Mouse (Mus musculus) MEL (cell line): ENCODE measurements at regions not wholly inside any gene's neighbourhood (a gene's known extent, or its start where the extent isn't known, plus 50 kb on each side); places are given as distances from the start of the nearest gene placed in this dataset.

Source experiments
- DNase-seq: peaks from one replicate; pipeline ENCODE4 v3.0.0; 2011; ENCODE audit warnings: low read depth, low spot score
- H3K27ac ChIP-seq: 2 replicates; pipeline ENCODE4 v1.5.1; 2012; ENCODE audit warnings: low read depth, mild to moderate bottlenecking, control low read depth, low read length, moderate library complexity; ENCODE audit not compliant: control insufficient read depth
- H3K27me3 ChIP-seq, 2 experiments: fragments of 150-350 bp in 1 of 2; sonication (generic) in 1 of 2; 2 replicates each; pipeline ENCODE4 v1.6.1; 2012; ENCODE audit warnings: low read length in 2 of 2, mild to moderate bottlenecking in 2 of 2, improper control_type of control experiment in 1 of 2, moderate library complexity in 1 of 2; ENCODE audit not compliant: insufficient read depth in 2 of 2, control insufficient read depth in 1 of 2
- H3K36me3 ChIP-seq, 2 experiments: 2 replicates each; pipeline ENCODE4 v1.6.1; 2012 to 2014; ENCODE audit warnings: low read length in 2 of 2, improper control_type of control experiment in 1 of 2, inconsistent platforms in 1 of 2, mild to moderate bottlenecking in 1 of 2; ENCODE audit not compliant: insufficient read depth in 2 of 2, control insufficient read depth in 1 of 2
- H3K4me1 ChIP-seq, 2 experiments: fragments of 150-350 bp in 1 of 2; sonication (generic) in 1 of 2; 2 replicates each; pipeline ENCODE4 v1.6.1; 2012; ENCODE audit warnings: low read length in 2 of 2, improper control_type of control experiment in 1 of 2, mild to moderate bottlenecking in 1 of 2; ENCODE audit not compliant: insufficient read depth in 2 of 2, control insufficient read depth in 1 of 2
- H3K4me3 ChIP-seq, 2 experiments: fragments of 150-350 bp in 1 of 2; sonication (generic) in 1 of 2; 2 replicates each; pipeline ENCODE4 v1.5.1; 2012; ENCODE audit warnings: low read depth in 2 of 2, low read length in 2 of 2, mild to moderate bottlenecking in 2 of 2, moderate library complexity in 2 of 2, control low read depth in 1 of 2, improper control_type of control experiment in 1 of 2; ENCODE audit not compliant: control insufficient read depth in 1 of 2, insufficient read depth in 1 of 2
- H3K79me2 ChIP-seq: 2 replicates; pipeline ENCODE4 v1.6.1; 2012; ENCODE audit warnings: mild to moderate bottlenecking, low read length, moderate library complexity; ENCODE audit not compliant: control insufficient read depth, poor library complexity, insufficient read depth
- H3K9ac ChIP-seq: 2 replicates; pipeline ENCODE4 v1.6.1; 2012; ENCODE audit warnings: low read depth, mild to moderate bottlenecking, control low read depth, low read length, moderate library complexity; ENCODE audit not compliant: control insufficient read depth, poor library complexity, severe bottlenecking
- H3K9me3 ChIP-seq: fragments of 150-350 bp; sonication (generic); replicated peaks from 2 replicates; pipeline ENCODE4 v1.6.1; 2012; ENCODE audit warnings: mild to moderate bottlenecking, low read length, improper control_type of control experiment, moderate library complexity; ENCODE audit not compliant: insufficient read depth
- BHLHE40 ChIP-seq: IDR thresholded peaks from 2 replicates; pipeline ENCODE4 v1.6.1; 2012; ENCODE audit warnings: low read depth, mild to moderate bottlenecking, inconsistent platforms, low read length, improper control_type of control experiment, borderline replicate concordance
- CHD2 ChIP-seq: IDR thresholded peaks from 2 replicates; pipeline ENCODE4 v1.6.1; 2011; ENCODE audit warnings: low read length, improper control_type of control experiment
- CTCF ChIP-seq, 3 experiments: IDR thresholded peaks in 2 of 3; conservative IDR thresholded peaks in 1 of 3; 2 replicates each; pipeline ENCODE4 v1.5.1; 2011 to 2012; ENCODE audit warnings: low read length in 3 of 3, low read depth in 2 of 3, mild to moderate bottlenecking in 2 of 3, improper control_type of control experiment in 1 of 3, inconsistent platforms in 1 of 3, mixed read lengths in 1 of 3, moderate library complexity in 1 of 3; ENCODE audit not compliant: control insufficient read depth in 1 of 3, insufficient read depth in 1 of 3, poor library complexity in 1 of 3, severe bottlenecking in 1 of 3
- E2F4 ChIP-seq: IDR thresholded peaks from 2 replicates; pipeline ENCODE4 v1.6.1; 2011; ENCODE audit warnings: low read depth, low read length, improper control_type of control experiment, borderline replicate concordance
- ETS1 ChIP-seq: IDR thresholded peaks from 2 replicates; pipeline ENCODE4 v1.6.1; 2012; ENCODE audit warnings: low read depth, mild to moderate bottlenecking, inconsistent platforms, low read length, improper control_type of control experiment, moderate library complexity
- GABPA ChIP-seq: IDR thresholded peaks from 2 replicates; pipeline ENCODE4 v1.6.1; 2012; ENCODE audit warnings: low read depth, mild to moderate bottlenecking, inconsistent platforms, low read length, improper control_type of control experiment, moderate library complexity
- GATA1 ChIP-seq: IDR thresholded peaks from 2 replicates; pipeline ENCODE4 v1.6.1; 2011; ENCODE audit warnings: low read depth, low read length, improper control_type of control experiment
- HCFC1 ChIP-seq: IDR thresholded peaks from 2 replicates; pipeline ENCODE4 v1.6.1; 2012; ENCODE audit warnings: low read depth, mild to moderate bottlenecking, inconsistent platforms, low read length, improper control_type of control experiment, moderate library complexity
- KAT2A ChIP-seq: conservative IDR thresholded peaks from 2 replicates; pipeline ENCODE4 v1.6.1; 2012; ENCODE audit warnings: low read depth, low read length, improper control_type of control experiment, inconsistent platforms
- MAFK ChIP-seq: IDR thresholded peaks from 2 replicates; pipeline ENCODE4 v1.6.1; 2011; ENCODE audit warnings: low read depth, mild to moderate bottlenecking, low read length, improper control_type of control experiment, borderline replicate concordance
- MAZ ChIP-seq: IDR thresholded peaks from 2 replicates; pipeline ENCODE4 v1.6.1; 2012; ENCODE audit warnings: low read depth, mild to moderate bottlenecking, inconsistent platforms, low read length, improper control_type of control experiment
- MEF2A ChIP-seq: IDR thresholded peaks from 2 replicates; pipeline ENCODE4 v1.6.1; 2014; ENCODE audit warnings: low read depth, mild to moderate bottlenecking, inconsistent platforms, low read length, improper control_type of control experiment; ENCODE audit not compliant: poor library complexity, insufficient replicate concordance, severe bottlenecking; ENCODE audit errors: extremely low read depth
- MXI1 ChIP-seq: IDR thresholded peaks from 2 replicates; pipeline ENCODE4 v1.6.1; 2011; ENCODE audit warnings: mild to moderate bottlenecking, low read depth, low read length, improper control_type of control experiment
- MYC ChIP-seq: IDR thresholded peaks from 2 replicates; pipeline ENCODE4 v1.6.1; 2011; ENCODE audit warnings: low read depth, mild to moderate bottlenecking, low read length, improper control_type of control experiment, moderate library complexity
- NELFE ChIP-seq: IDR thresholded peaks from 2 replicates; pipeline ENCODE4 v1.6.1; 2011; ENCODE audit warnings: low read depth, low read length, improper control_type of control experiment
- POLR2A ChIP-seq, 2 experiments: IDR thresholded peaks; 2 replicates each; pipeline ENCODE4 v1.6.1; 2011 to 2012; ENCODE audit warnings: low read length in 2 of 2, mild to moderate bottlenecking in 2 of 2, control low read depth in 1 of 2, improper control_type of control experiment in 1 of 2, low read depth in 1 of 2, moderate library complexity in 1 of 2; ENCODE audit not compliant: control insufficient read depth in 1 of 2, insufficient read depth in 1 of 2, poor library complexity in 1 of 2
- POLR2AphosphoS2 ChIP-seq: IDR thresholded peaks from 2 replicates; pipeline ENCODE4 v1.6.1; 2011; ENCODE audit warnings: low read length, improper control_type of control experiment
- RCOR1 ChIP-seq: IDR thresholded peaks from 2 replicates; pipeline ENCODE4 v1.6.1; 2012; ENCODE audit warnings: low read depth, mild to moderate bottlenecking, inconsistent platforms, low read length, improper control_type of control experiment
- SIN3A ChIP-seq: IDR thresholded peaks from 2 replicates; pipeline ENCODE4 v1.6.1; 2012; ENCODE audit warnings: low read length, improper control_type of control experiment, inconsistent platforms
- SMC3 ChIP-seq: IDR thresholded peaks from 2 replicates; pipeline ENCODE4 v1.6.1; 2011; ENCODE audit warnings: low read depth, low read length, improper control_type of control experiment
- TAL1 ChIP-seq: IDR thresholded peaks from 2 replicates; pipeline ENCODE4 v1.6.1; 2012; ENCODE audit warnings: mild to moderate bottlenecking, inconsistent platforms, low read length, moderate library complexity, mixed read lengths
- TBP ChIP-seq: IDR thresholded peaks from 2 replicates; pipeline ENCODE4 v1.8.0; 2011; ENCODE audit warnings: low read depth, low read length, improper control_type of control experiment
- TCF12 ChIP-seq: IDR thresholded peaks from 2 replicates; pipeline ENCODE4 v1.6.1; 2014; ENCODE audit warnings: low read depth, mild to moderate bottlenecking, inconsistent platforms, low read length, improper control_type of control experiment, moderate library complexity
- USF2 ChIP-seq, 2 experiments: IDR thresholded peaks; 2 replicates each; pipeline ENCODE4 v1.6.1; 2011 to 2012; ENCODE audit warnings: improper control_type of control experiment in 2 of 2, low read length in 2 of 2, borderline replicate concordance in 1 of 2, inconsistent platforms in 1 of 2, low read depth in 1 of 2, mild to moderate bottlenecking in 1 of 2; ENCODE audit not compliant: insufficient read depth in 1 of 2
- ZC3H11A ChIP-seq: IDR thresholded peaks from 2 replicates; pipeline ENCODE4 v1.6.1; 2012; ENCODE audit warnings: low read depth, mild to moderate bottlenecking, inconsistent platforms, low read length, improper control_type of control experiment
- ZNF384 ChIP-seq: IDR thresholded peaks from 2 replicates; pipeline ENCODE4 v1.6.1; 2012; ENCODE audit warnings: low read depth, mild to moderate bottlenecking, inconsistent platforms, low read length, improper control_type of control experiment

GRCm38 (mm10) chr16:29913357-29914010 lies 150.7 kb upstream of the Hes1 start:
- no peak overlapping the region for H3K27ac ChIP-seq
- TF ChIP-seq RCOR1 = no peak
- no peak for TF ChIP-seq NELFE
- no peak for TF ChIP-seq MAZ
- no peak for TF ChIP-seq TBP
- no peak for TF ChIP-seq SIN3A
- no peak for TF ChIP-seq MAFK
- TF ChIP-seq KAT2A = no peak
- no peak for TF ChIP-seq GABPA
- TF ChIP-seq SMC3 = no peak
- TF ChIP-seq HCFC1 = no peak
- no peak for TF ChIP-seq ZC3H11A
- no peak for TF ChIP-seq GATA1
- TF ChIP-seq TCF12 = no peak
- no peak for TF ChIP-seq MYC
- no peak for TF ChIP-seq POLR2AphosphoS2
- no peak for TF ChIP-seq ETS1
- no peak for TF ChIP-seq USF2 (IDR thresholded peaks at IDR 0.05; ENCODE audit: borderline replicate concordance in 1 of 2, insufficient read depth in 1 of 2, low read depth in 1 of 2, low read length in 2 of 2)
- TF ChIP-seq CHD2 = no peak
- H3K9me3 ChIP-seq = no peaks in the 10 kb centered on the region
- H3K4me3 ChIP-seq = no peak overlapping the region
- no peak for DNase-seq
- H3K9ac ChIP-seq = no peak overlapping the region
- no peaks in the 10 kb centered on the region for H3K4me1 ChIP-seq
- H3K36me3 ChIP-seq = no peaks in the 10 kb centered on the region
- no peaks in the 10 kb centered on the region for H3K79me2 ChIP-seq
- peaks cover 5 to 10% of the 10 kb centered on the region in 2 experiments for H3K27me3 ChIP-seq

GRCm38 (mm10) chr16:29915346-29915745 lies 148.8 kb upstream of the Hes1 start:
- Histone ChIP-seq H3K4me3 (no peak overlapping the region), H3K36me3 (no peaks in the 10 kb centered on the region), H3K79me2 (no peaks in the 10 kb centered on the region), H3K27ac (no peak overlapping the region), H3K27me3 (peaks cover 5 to 12% of the 10 kb centered on the region in 2 experiments), H3K9ac (no peak overlapping the region), H3K9me3 (no peaks in the 10 kb centered on the region), H3K4me1 (no peaks in the 10 kb centered on the region)
- TF ChIP-seq POLR2AphosphoS2 (no peak), ZNF384 (no peak), TAL1 (no peak), ZC3H11A (no peak), RCOR1 (no peak), ETS1 (no peak), POLR2A (IDR thresholded peaks at IDR 0.05; ENCODE audit: control insufficient read depth in 1 of 2, insufficient read depth in 1 of 2, low read depth in 1 of 2, low read length in 2 of 2, poor library complexity in 1 of 2) (no peak), HCFC1 (no peak), CTCF (IDR thresholded peaks at IDR 0.05 in 2 of 3, conservative IDR thresholded peaks at IDR 0.05 in 1 of 3; ENCODE audit: control insufficient read depth in 1 of 3, insufficient read depth in 1 of 3, low read depth in 2 of 3, low read length in 3 of 3, poor library complexity in 1 of 3, severe bottlenecking in 1 of 3) (no peak), E2F4 (no peak), SMC3 (no peak), BHLHE40 (no peak), NELFE (no peak), MEF2A (no peak), MXI1 (no peak), SIN3A (no peak), TBP (no peak)
- no peak for DNase-seq
